Mouse (Mus musculus) intestine, embryonic 15.5 days (tissue): ENCODE data around the gene Apoc1. TPM values are rescaled to one million over a fixed set of nuclear protein-coding genes. Genes with fewer than 3 reads are reported as not detected.

Experiments
- ATAC-seq: fragments of 200-750 bp; cut with Nextera tagmentation; 2 replicates; pipeline ENCODE4 v1.8.0; 2017; ENCODE audit warnings: moderate TSS enrichment, moderate library complexity
- H3K27ac ChIP-seq: fragments of 300-500 bp; sonication (generic); 2 replicates; pipeline ENCODE4 v1.5.1; 2015; ENCODE audit warnings: mild to moderate bottlenecking, inconsistent platforms
- H3K27me3 ChIP-seq: fragments of 300-500 bp; sonication (generic); replicated peaks from 2 replicates; pipeline ENCODE4 v1.6.1; 2015; ENCODE audit warnings: inconsistent platforms
- H3K36me3 ChIP-seq: fragments of 300-500 bp; sonication (generic); 2 replicates; pipeline ENCODE4 v1.6.1; 2015; ENCODE audit warnings: inconsistent platforms
- H3K4me1 ChIP-seq: fragments of 300-500 bp; sonication (generic); replicated peaks from 2 replicates; pipeline ENCODE4 v1.6.1; 2015; ENCODE audit warnings: inconsistent platforms
- H3K4me2 ChIP-seq: fragments of 300-500 bp; sonication (generic); replicated peaks from 2 replicates; pipeline ENCODE4 v1.6.1; 2015; ENCODE audit warnings: mild to moderate bottlenecking, inconsistent platforms
- H3K4me3 ChIP-seq: fragments of 300-500 bp; sonication (generic); replicated peaks from 2 replicates; pipeline ENCODE4 v1.5.1; 2015; ENCODE audit warnings: inconsistent platforms
- H3K9ac ChIP-seq: fragments of 300-500 bp; sonication (generic); 2 replicates; pipeline ENCODE4 v1.6.1; 2015; ENCODE audit warnings: inconsistent platforms
- H3K9me3 ChIP-seq: fragments of 300-500 bp; sonication (generic); 2 replicates; pipeline ENCODE4 v1.6.1; 2016; ENCODE audit warnings: inconsistent platforms
- WGBS: fragments of 180-500 bp; shearing (Covaris S2); methylation state at CpG from one replicate; pipeline ENCODE4 v1.1.7; 2015; 5-methylcytosine and 5-hydroxymethylcytosine counted together
- polyA plus RNA-seq: library from polyadenylated mRNA; unstranded; fragments of >200 nt; fragmentation: Nextera tagmentation; extraction: Ambion mirVana; gene quantifications from 2 replicates; pipeline ENCODE4 v1.2.1, GENCODE M21; 2015

Apoc1 gene
- polyA plus RNA-seq, 1 experiment from 2014 or later = 27.1 TPM

DNA sequence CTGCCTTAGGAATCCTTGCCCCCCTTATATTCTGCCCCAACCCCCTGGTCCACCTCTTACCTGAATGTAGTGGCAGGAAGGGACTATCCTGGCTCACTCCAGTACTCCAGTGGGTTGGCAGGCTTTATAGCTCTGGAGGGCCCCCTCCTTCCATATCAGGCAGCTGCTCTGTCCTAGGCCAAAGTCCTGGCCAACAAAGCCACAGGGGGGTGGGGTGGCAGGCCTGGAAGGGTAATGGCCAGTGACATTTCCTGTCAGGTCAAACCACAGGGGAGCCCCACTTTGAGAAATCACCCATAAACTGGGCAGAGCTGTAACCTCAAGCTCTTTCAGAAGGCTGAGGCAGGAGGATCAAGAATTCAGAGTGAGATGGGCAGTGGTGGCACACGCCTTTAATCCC is 15.8 kb downstream of the Apoc1 start:
- Histone ChIP-seq H3K4me3 (no peak overlapping the region), H3K4me1 (0 out of 2 replicates have a peak, but pooled peaks cover 7% of the 10 kb centered on the region), H3K36me3 (no peaks in the 10 kb centered on the region), H3K27me3 (no peaks in the 10 kb centered on the region), H3K27ac (no peak overlapping the region), H3K4me2 (no peak overlapping the region), H3K9ac (no peak overlapping the region), H3K9me3 (no peaks in the 10 kb centered on the region)
- peak; percentile 71 for ATAC-seq
- WGBS = 70% methylated on average over 1 of the region's 1 CpGs

GRCm38 (mm10) chr7:19675824-19676223 is 16.6 kb downstream of the Apoc1 start:
- ATAC-seq = no peak
- no peaks in the 10 kb centered on the region for H3K36me3 ChIP-seq
- no peaks in the 10 kb centered on the region for H3K9me3 ChIP-seq
- no peaks in the 10 kb centered on the region for H3K27me3 ChIP-seq
- 87% methylated on average over 10 of the region's 10 CpGs for WGBS
- no peak overlapping the region for H3K4me3 ChIP-seq
- no peak overlapping the region; the same call in 1 of the 2 replicates for H3K4me2 ChIP-seq
- no peak overlapping the region for H3K27ac ChIP-seq
- H3K9ac ChIP-seq = no peak overlapping the region
- H3K4me1 ChIP-seq = 0 out of 2 replicates have a peak, but pooled peaks cover 7% of the 10 kb centered on the region

GRCm38 (mm10) chr7:19673083-19673699 is 19.3 kb downstream of the Apoc1 start:
- ATAC-seq = no peak
- H3K9me3 ChIP-seq = no peaks in the 10 kb centered on the region
- WGBS = 57% methylated on average over 14 of the region's 14 CpGs
- no peak overlapping the region for H3K4me2 ChIP-seq
- H3K27ac ChIP-seq = no peak overlapping the region
- H3K4me3 ChIP-seq = no peak overlapping the region
- H3K9ac ChIP-seq = no peak overlapping the region
- no peaks in the 10 kb centered on the region for H3K27me3 ChIP-seq
- no peaks in the 10 kb centered on the region for H3K36me3 ChIP-seq
- peaks cover 11% of the 10 kb centered on the region; the same call in 1 of the 2 replicates for H3K4me1 ChIP-seq

DNA sequence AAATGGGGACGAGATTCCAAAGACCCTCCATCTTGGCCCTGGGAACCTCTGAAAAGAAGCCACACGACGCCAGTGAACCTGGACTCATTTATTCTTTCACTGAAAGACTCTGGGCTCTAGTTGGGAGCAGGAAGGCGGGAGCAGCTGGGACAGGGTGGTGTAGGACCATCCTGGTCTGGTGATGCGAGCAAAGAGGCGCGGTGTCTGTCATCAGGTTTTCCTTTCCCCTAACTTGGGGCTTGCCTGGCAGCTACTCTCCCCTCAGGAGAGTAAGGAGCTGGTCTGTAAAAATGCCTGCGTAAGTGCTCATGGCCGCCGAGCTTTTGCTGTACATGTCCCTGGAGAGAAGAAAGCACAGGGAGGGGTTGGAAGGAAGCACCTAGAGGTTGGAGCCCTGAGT is 20.9 kb downstream of the Apoc1 start:
- Histone ChIP-seq H3K9ac (no peak overlapping the region), H3K4me3 (no peak overlapping the region), H3K27me3 (no peaks in the 10 kb centered on the region), H3K4me2 (no peak overlapping the region), H3K9me3 (no peaks in the 10 kb centered on the region), H3K4me1 (peaks cover 4% of the 10 kb centered on the region; the same call in 1 of the 2 replicates), H3K27ac (no peak overlapping the region), H3K36me3 (no peaks in the 10 kb centered on the region)
- ATAC-seq = no peak
- 71% methylated on average over 10 of the region's 10 CpGs for WGBS

GRCm38 (mm10) chr7:19668947-19669721 is 23.3 kb downstream of the Apoc1 start:
- ATAC-seq = peak; percentile 81

GRCm38 (mm10) chr7:19667434-19667833 is 25.0 kb downstream of the Apoc1 start:
- no peak overlapping the region for H3K4me3 ChIP-seq
- 69% methylated on average over 2 of the region's 2 CpGs for WGBS
- H3K9ac ChIP-seq = no peak overlapping the region
- no peaks in the 10 kb centered on the region for H3K9me3 ChIP-seq
- no peak overlapping the region for H3K27ac ChIP-seq
- no peaks in the 10 kb centered on the region for H3K27me3 ChIP-seq
- no peak for ATAC-seq
- peaks cover 21% of the 10 kb centered on the region for H3K4me1 ChIP-seq
- no peak overlapping the region for H3K4me2 ChIP-seq
- no peaks in the 10 kb centered on the region for H3K36me3 ChIP-seq

More at GRCm38 (mm10) chr7:19668947-19669721, 23.3 kb downstream of the Apoc1 start:
- peaks cover 8% of the 10 kb centered on the region for H3K4me1 ChIP-seq
- H3K9ac ChIP-seq = peak overlapping the region; percentile 24; the same call in 1 of the 2 replicates
- peak overlapping the region; percentile 80 for H3K27ac ChIP-seq
- H3K27me3 ChIP-seq = no peaks in the 10 kb centered on the region
- H3K9me3 ChIP-seq = no peaks in the 10 kb centered on the region
- 9% methylated on average over 10 of the region's 10 CpGs for WGBS
- H3K4me2 ChIP-seq = peak overlapping the region; percentile 44
- no peaks in the 10 kb centered on the region for H3K36me3 ChIP-seq
- 0 out of 2 replicates have a peak overlapping the region, but pooled peaks have one; percentile 7 for H3K4me3 ChIP-seq

GRCm38 (mm10) chr7:19666750-19667149 is 25.7 kb downstream of the Apoc1 start:
- ATAC-seq = no peak
- Histone ChIP-seq H3K9me3 (no peaks in the 10 kb centered on the region), H3K36me3 (no peaks in the 10 kb centered on the region), H3K9ac (no peak overlapping the region), H3K27ac (no peak overlapping the region), H3K27me3 (no peaks in the 10 kb centered on the region), H3K4me2 (no peak overlapping the region), H3K4me1 (peaks cover 21% of the 10 kb centered on the region), H3K4me3 (no peak overlapping the region)
- 64% methylated on average over 3 of the region's 3 CpGs for WGBS

DNA sequence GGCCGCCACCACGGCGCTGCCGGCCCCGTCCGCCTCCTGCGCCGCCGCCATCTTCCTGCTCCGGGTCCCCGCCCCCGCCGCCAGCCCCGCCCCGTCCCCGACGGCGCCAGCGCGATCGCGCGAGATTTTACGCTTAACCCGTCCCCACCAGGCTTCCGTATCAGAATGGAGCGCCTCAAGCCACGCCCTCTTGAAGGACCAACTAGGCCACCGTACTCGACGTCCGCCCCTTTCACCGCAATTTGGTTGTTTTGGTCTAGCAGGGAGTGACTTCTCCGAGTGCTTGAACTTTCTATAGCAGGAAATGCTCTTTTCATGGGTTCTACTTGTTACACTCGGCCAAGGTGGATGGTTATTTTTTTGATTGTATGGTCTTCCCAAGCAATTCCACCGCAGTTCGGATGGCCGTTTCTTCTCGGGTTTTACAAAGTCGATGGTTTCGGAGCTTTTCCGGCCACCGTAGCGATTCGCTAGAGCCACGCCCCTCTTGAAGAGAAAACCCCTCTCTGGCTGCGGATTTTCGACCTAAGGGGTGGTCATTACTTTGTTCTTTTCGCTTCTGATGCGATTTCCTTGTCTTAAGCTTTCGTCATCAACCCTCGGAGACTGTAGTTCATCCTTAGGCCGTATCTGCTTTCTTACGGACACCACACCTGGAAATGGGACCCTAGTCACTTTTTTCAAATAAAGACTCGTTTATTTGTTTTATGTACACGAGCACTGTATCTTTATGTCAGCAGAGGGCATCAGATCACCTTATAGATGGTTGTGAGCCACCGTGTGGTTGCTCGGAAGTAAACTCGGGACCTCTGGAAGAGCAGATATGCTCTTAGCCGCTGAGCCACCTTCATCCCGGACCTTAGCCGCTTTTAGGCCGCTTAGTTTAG is 27.3 kb downstream of the Apoc1 start, which contains the start of gene Clptm1:
Clptm1 (minus strand) TSS at position 79 of the 887 bp plus-strand sequence.
- WGBS = under 1% methylated on average over 63 of the region's 63 CpGs
- peaks cover 21% of the 10 kb centered on the region for H3K4me1 ChIP-seq
- peak within 1 kb of the TSS; percentile 72 for H3K4me2 ChIP-seq
- peak within 1 kb of the TSS; percentile 88 for H3K27ac ChIP-seq
- H3K27me3 ChIP-seq = no peaks in the 10 kb centered on the region
- H3K9me3 ChIP-seq = no peaks in the 10 kb centered on the region
- H3K4me3 ChIP-seq = peak within 1 kb of the TSS; percentile 95
- H3K36me3 ChIP-seq = no peaks in the 10 kb centered on the region
- peak within 1 kb of the TSS; percentile 86 for H3K9ac ChIP-seq
- ATAC-seq = peak; percentile 87

GRCm38 (mm10) chr7:19664455-19664954 is 28.0 kb downstream of the Apoc1 start:
- under 1% methylated on average over 37 of the region's 37 CpGs for WGBS
- no peaks in the 10 kb centered on the region for H3K27me3 ChIP-seq
- H3K4me3 ChIP-seq = peak overlapping the region; percentile 95
- peak overlapping the region; percentile 88; the same call in 1 of the 2 replicates for H3K27ac ChIP-seq
- peak overlapping the region; percentile 86 for H3K9ac ChIP-seq
- no peaks in the 10 kb centered on the region for H3K36me3 ChIP-seq
- peaks cover 21% of the 10 kb centered on the region for H3K4me1 ChIP-seq
- ATAC-seq = peak; percentile 52
- peak overlapping the region; percentile 72 for H3K4me2 ChIP-seq
- H3K9me3 ChIP-seq = no peaks in the 10 kb centered on the region

DNA sequence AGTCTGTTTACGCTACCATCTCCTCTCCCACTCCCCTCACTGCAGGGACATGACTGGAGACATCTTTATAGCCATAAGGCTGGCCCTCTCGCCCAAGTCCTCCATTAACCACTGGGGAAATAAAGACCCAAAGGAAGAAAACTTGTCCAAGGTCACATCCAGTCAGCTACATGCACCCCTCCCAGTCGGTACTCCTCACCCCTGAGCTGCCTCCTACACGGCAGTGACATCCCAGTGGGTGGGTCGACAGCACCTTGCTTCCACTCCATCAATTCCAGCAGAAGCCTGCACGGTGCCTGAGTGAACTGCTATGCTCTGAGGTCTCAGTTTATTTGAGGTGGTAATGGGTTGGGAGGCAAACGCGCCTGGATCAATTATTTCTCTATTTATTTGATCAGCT is 28.5 kb downstream of the Apoc1 start:
- Histone ChIP-seq H3K4me1 (peaks cover 17% of the 10 kb centered on the region), H3K9ac (peak overlapping the region; percentile 86), H3K27ac (no peak overlapping the region), H3K36me3 (no peaks in the 10 kb centered on the region), H3K9me3 (no peaks in the 10 kb centered on the region), H3K4me3 (peak overlapping the region; percentile 95), H3K27me3 (no peaks in the 10 kb centered on the region), H3K4me2 (peak overlapping the region; percentile 72)
- no peak for ATAC-seq
- 9% methylated on average over 8 of the region's 8 CpGs for WGBS

DNA sequence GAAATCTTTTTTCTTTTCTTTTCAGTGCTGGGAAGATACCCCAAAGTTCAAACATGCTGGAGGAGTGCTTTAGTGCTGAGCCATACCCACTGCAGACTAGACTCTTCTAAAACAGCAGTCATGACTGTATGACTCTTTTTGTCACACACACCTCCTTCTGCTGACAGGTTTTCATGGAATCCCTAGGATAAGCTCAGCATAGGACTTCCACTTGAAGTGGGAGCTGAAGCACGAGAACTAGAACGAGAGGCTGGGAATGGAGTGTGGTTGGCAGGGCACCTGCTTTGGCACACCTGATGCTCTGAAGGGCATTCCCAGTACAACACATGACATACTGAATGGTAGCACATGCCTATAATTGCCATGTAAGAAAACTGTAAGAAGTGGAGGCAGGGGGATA is 39.8 kb downstream of the Apoc1 start:
- no peak overlapping the region for H3K4me2 ChIP-seq
- WGBS = 96% methylated on average over 2 of the region's 2 CpGs

More for the DNA sequence above, 39.8 kb downstream of the Apoc1 start:
- Histone ChIP-seq H3K27ac (no peak overlapping the region), H3K4me1 (no peaks in the 10 kb centered on the region), H3K4me3 (no peak overlapping the region), H3K27me3 (no peaks in the 10 kb centered on the region), H3K36me3 (peaks cover 65% of the 10 kb centered on the region), H3K9me3 (no peaks in the 10 kb centered on the region), H3K9ac (no peak overlapping the region)
- ATAC-seq = no peak
